Mouse (Mus musculus) limb, embryonic 13.5 days (tissue): ENCODE results near the gene S100pbp. TPM values are rescaled to one million over a fixed set of nuclear protein-coding genes. Genes with fewer than 3 reads are reported as not detected.
A peak's percentile ranks its signal among the peaks of the same experiment; 100 is the strongest.
"Not testable (repeated sequence)": the region's sequence is repeated elsewhere in the genome, so short reads cannot be mapped to it uniquely, and the experiment has no call there.

Experiments
- ATAC-seq: fragments of 200-750 bp; cut with Nextera tagmentation; 2 replicates; pipeline ENCODE4 v1.8.0; 2017; ENCODE audit warnings: low read depth, moderate number of reproducible peaks, moderate TSS enrichment; ENCODE audit not compliant: low FRiP score
- H3K27ac ChIP-seq: fragments of 300-500 bp; sonication (generic); 2 replicates; pipeline ENCODE4 v1.5.1; 2015; ENCODE audit warnings: inconsistent platforms, mild to moderate bottlenecking, moderate library complexity
- H3K27me3 ChIP-seq: fragments of 300-500 bp; sonication (generic); 2 replicates; pipeline ENCODE4 v1.6.1; 2015; ENCODE audit warnings: mild to moderate bottlenecking, inconsistent platforms
- H3K36me3 ChIP-seq: fragments of 300-500 bp; sonication (generic); 2 replicates; pipeline ENCODE4 v1.6.1; 2015; ENCODE audit warnings: inconsistent platforms, mild to moderate bottlenecking, moderate library complexity
- H3K4me1 ChIP-seq: fragments of 300-500 bp; sonication (generic); 2 replicates; pipeline ENCODE4 v1.6.1; 2015; ENCODE audit warnings: inconsistent platforms
- H3K4me2 ChIP-seq: fragments of 300-500 bp; sonication (generic); replicated peaks from 2 replicates; pipeline ENCODE4 v1.6.1; 2015; ENCODE audit warnings: inconsistent platforms, mild to moderate bottlenecking, moderate library complexity
- H3K4me3 ChIP-seq: fragments of 300-500 bp; sonication (generic); 2 replicates; pipeline ENCODE4 v1.5.1; 2015; ENCODE audit warnings: moderate library complexity, mild to moderate bottlenecking, inconsistent platforms
- H3K9ac ChIP-seq: fragments of 300-500 bp; sonication (generic); 2 replicates; pipeline ENCODE4 v1.6.1; 2015; ENCODE audit warnings: mild to moderate bottlenecking, inconsistent platforms
- H3K9me3 ChIP-seq: fragments of 300-500 bp; sonication (generic); 2 replicates; pipeline ENCODE4 v1.6.1; 2016; ENCODE audit warnings: inconsistent platforms
- WGBS: fragments of 180-500 bp; shearing (Covaris S2); methylation state at CpG from one replicate; pipeline ENCODE4 v1.1.7; 2015; 5-methylcytosine and 5-hydroxymethylcytosine counted together
- polyA plus RNA-seq: library from polyadenylated mRNA; unstranded; fragments of >200 nt; fragmentation: Nextera tagmentation; extraction: Ambion mirVana; gene quantifications from 2 replicates; pipeline ENCODE4 v1.2.1, GENCODE M21; 2015

S100pbp gene
- polyA plus RNA-seq, 1 experiment from 2014 or later = 30.1 TPM

DNA sequence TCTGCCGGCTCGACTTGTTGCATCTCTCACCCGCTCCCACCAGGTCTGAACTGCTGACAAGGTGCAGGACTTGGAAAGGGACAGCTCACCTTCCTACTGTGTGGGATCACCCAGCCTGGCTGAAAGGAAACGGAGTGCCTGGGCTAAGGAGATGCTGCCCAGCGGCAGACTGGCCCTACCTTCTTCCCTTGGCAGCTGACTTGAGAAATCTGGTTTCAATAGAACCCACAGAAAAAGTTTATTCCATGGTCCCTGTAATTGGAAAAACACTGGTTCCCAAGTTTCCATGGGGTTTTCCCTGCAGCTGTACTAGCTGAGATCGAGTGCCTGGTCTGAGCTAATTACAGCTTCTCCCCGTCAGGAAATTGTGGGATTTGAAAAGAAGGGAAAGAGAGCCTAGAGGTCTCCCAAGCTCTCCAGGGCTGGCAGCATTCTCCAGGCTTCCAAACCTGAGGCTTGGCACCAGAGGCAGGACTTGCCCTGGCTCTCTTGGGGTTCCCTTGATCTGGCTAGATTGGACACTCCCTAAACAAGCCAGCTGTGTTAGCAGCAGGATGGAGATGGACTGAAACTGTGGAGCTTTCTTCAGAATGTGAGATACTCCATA is 29.1 kb upstream of the S100pbp start:
- H3K27me3 ChIP-seq = peaks cover 17% of the 10 kb centered on the region
- peaks cover 99% of the 10 kb centered on the region for H3K36me3 ChIP-seq
- peak; percentile 16; the same call in 1 of the 2 replicates for ATAC-seq
- peak overlapping the region; percentile 81 for H3K27ac ChIP-seq
- H3K4me1 ChIP-seq = peaks cover 41% of the 10 kb centered on the region
- H3K4me3 ChIP-seq = no peak overlapping the region
- H3K9me3 ChIP-seq = no peaks in the 10 kb centered on the region
- WGBS = 48% methylated on average over 7 of the region's 7 CpGs
- peak overlapping the region; percentile 14; the same call in 1 of the 2 replicates for H3K4me2 ChIP-seq
- H3K9ac ChIP-seq = peak overlapping the region; percentile 39

DNA sequence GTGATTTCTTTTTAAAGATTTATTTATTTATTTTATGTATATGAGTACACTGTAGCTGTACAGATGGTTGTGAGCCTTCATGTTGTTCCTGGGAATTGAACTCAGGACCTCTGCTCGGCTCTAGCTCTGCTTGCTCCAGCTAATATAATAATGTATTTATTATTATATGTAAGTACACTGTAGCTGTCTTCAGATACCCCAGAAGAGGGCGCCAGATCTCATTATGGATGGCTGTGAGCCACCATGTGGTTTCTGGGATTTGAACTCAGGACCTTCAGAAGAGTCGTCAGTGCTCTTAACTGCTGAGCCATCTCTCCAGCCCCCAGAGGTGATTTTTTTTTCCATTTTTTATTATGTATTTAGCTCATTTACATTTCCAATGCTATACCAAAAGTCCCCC is 23.0 kb upstream of the S100pbp start:
- not testable (repeated sequence) for H3K4me2 ChIP-seq, H3K4me1 ChIP-seq, ATAC-seq, H3K4me3 ChIP-seq, H3K27me3 ChIP-seq, H3K9me3 ChIP-seq, H3K27ac ChIP-seq, H3K9ac ChIP-seq
- H3K36me3 ChIP-seq = peaks cover 95% of the 10 kb centered on the region
- 70% methylated on average over 3 of the region's 3 CpGs for WGBS

DNA sequence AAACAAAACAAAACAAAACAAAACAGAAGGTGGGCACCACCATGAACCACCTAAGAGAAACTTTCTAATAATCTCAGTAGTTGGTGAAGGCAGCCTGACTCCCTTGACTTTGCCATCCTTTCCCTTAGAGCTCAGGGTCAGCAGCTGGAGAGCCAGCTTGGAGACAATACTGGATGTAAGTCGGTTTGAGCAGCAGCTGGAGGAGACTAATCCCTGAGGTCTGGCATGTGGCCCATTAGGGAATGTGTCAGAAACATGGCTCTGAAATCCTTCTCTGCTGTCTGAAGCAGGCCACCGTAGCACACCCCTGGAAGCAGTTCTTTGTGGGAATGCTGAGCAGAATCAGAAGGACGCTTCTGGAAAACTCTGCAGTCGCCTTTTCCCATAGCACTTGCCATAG is 21.9 kb upstream of the S100pbp start:
- 83% methylated on average over 4 of the region's 4 CpGs for WGBS
- H3K4me2 ChIP-seq = no peak overlapping the region
- ATAC-seq = no peak
- H3K36me3 ChIP-seq = peaks cover 95% of the 10 kb centered on the region
- H3K4me1 ChIP-seq = no peaks in the 10 kb centered on the region
- no peak overlapping the region for H3K9ac ChIP-seq
- H3K27me3 ChIP-seq = no peaks in the 10 kb centered on the region
- no peak overlapping the region for H3K27ac ChIP-seq
- H3K9me3 ChIP-seq = no peaks in the 10 kb centered on the region
- no peak overlapping the region for H3K4me3 ChIP-seq

DNA sequence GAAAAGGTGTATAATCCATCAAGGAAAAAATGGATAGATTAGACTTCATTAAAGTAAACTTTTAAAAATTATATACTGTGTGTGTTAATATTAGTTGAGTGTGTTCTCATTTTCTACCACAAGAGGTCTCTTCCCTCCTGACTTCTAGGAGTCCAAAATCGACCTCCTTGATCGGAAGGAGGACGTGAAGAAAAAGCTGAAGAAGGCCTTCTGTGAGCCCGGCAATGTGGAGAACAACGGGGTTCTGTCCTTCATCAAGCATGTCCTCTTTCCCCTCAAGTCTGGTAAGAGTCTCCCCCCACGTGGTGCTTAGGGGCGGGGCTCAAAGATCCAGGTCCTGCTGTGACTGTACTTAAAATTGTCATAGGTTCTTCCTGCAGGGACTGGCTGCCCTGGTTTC is 20.0 kb upstream of the S100pbp start:
- Histone ChIP-seq H3K27me3 (no peaks in the 10 kb centered on the region), H3K9me3 (no peaks in the 10 kb centered on the region), H3K9ac (no peak overlapping the region), H3K27ac (no peak overlapping the region), H3K4me1 (no peaks in the 10 kb centered on the region), H3K4me2 (no peak overlapping the region), H3K36me3 (peaks cover 94% of the 10 kb centered on the region), H3K4me3 (no peak overlapping the region)
- no peak for ATAC-seq
- 57% methylated on average over 7 of the region's 7 CpGs for WGBS

DNA sequence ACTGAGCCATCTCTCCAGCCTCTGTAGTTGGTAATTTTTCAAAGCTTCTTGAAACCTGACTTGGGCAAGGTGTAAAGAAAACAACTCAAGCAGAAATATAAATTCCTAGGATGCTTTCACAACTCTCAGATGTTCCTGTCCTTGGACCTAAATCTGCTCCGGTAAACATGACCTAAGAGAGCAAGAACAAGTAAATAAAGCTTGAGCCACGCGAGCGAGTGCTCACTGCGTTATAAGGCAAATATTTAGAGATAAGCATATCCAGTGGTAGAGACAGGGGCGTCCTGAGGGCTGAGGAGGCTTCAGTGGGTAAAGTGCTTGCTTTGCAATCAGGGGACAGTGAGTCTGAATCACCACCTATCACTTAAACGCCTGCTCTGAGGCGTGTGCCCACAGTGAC is 17.3 kb upstream of the S100pbp start:
- Histone ChIP-seq H3K4me3 (no peak overlapping the region), H3K4me1 (no peaks in the 10 kb centered on the region), H3K9ac (no peak overlapping the region), H3K27me3 (no peaks in the 10 kb centered on the region), H3K36me3 (peaks cover 94% of the 10 kb centered on the region), H3K27ac (no peak overlapping the region), H3K9me3 (no peaks in the 10 kb centered on the region), H3K4me2 (no peak overlapping the region)
- WGBS = 94% methylated on average over 8 of the region's 8 CpGs
- ATAC-seq = no peak

DNA sequence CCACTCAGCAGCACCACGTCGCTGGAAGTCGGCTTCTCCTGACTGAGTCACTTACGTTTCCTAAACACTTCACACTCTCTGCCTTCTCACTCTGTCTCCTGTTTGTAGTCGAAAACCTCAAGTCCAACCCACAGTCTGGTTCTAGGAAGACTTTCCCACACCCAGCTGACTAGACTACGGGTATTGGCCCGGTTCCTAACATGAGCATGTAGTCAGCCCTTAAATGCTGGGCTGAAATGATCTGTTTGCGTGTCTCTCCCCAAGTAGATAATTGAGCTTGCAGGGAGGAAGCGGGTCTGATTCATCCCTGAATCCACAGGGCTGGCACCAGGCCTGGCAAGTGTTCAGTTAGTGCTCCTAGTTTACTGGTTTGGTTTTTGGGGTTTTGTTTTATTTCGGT is 15.1 kb upstream of the S100pbp start:
- no peak for ATAC-seq
- H3K27me3 ChIP-seq = no peaks in the 10 kb centered on the region
- H3K4me2 ChIP-seq = no peak overlapping the region
- 96% methylated on average over 10 of the region's 10 CpGs for WGBS
- no peaks in the 10 kb centered on the region for H3K9me3 ChIP-seq
- H3K4me3 ChIP-seq = no peak overlapping the region
- no peaks in the 10 kb centered on the region for H3K4me1 ChIP-seq
- H3K27ac ChIP-seq = no peak overlapping the region
- H3K36me3 ChIP-seq = peaks cover 94% of the 10 kb centered on the region
- no peak overlapping the region for H3K9ac ChIP-seq

DNA sequence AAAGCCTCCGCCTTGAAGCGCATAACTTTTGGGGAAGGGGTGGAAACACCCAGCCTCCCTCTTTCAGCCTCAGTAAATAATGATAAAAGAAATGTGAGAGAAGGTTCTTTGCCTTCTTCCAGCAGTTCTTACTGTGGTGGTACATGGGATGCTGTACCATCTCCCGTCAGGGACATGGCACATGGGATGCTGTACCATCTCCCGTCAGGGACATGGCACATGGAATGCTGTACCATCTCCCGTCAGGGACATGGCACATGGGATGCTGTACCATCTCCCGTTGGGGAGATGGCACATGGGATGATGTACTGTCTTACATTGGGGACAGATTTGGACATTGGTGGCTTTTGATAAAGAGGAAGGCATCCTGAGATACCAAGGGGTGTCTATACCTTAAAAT is 8.0 kb upstream of the S100pbp start:
- WGBS = 95% methylated on average over 6 of the region's 6 CpGs
- Histone ChIP-seq H3K4me1 (no peaks in the 10 kb centered on the region), H3K36me3 (peaks cover 83% of the 10 kb centered on the region), H3K9me3 (no peaks in the 10 kb centered on the region), H3K4me3 (no peak overlapping the region), H3K27ac (no peak overlapping the region), H3K27me3 (no peaks in the 10 kb centered on the region), H3K9ac (no peak overlapping the region), H3K4me2 (no peak overlapping the region)
- ATAC-seq = no peak

DNA sequence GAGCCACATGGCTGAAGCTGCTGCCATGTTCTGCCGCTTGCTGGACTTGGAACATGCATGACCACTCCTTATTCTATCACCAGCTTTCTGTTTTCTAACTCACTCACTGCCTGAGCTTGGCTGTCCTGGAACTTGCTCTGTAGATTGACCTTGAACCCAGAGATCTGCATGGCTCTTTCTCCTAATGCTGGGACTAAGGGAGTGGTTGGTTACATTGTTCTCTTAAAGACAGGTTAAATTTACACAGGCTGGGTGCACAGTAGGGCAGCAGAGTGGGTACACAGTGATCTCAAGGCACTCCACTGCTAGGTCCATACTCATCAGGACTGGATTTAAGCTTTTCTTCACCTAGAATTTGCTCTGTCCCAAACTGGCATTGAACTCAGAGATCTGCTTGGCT is 4.8 kb upstream of the S100pbp start:
- Histone ChIP-seq H3K36me3 (peaks cover 55% of the 10 kb centered on the region), H3K9me3 (no peaks in the 10 kb centered on the region), H3K27ac (no peak overlapping the region), H3K4me3 (no peak overlapping the region), H3K4me1 (peaks cover 17% of the 10 kb centered on the region), H3K9ac (no peak overlapping the region), H3K4me2 (no peak overlapping the region), H3K27me3 (no peaks in the 10 kb centered on the region)
- no peak for ATAC-seq
- WGBS = 91% methylated on average over 1 of the region's 1 CpGs

DNA sequence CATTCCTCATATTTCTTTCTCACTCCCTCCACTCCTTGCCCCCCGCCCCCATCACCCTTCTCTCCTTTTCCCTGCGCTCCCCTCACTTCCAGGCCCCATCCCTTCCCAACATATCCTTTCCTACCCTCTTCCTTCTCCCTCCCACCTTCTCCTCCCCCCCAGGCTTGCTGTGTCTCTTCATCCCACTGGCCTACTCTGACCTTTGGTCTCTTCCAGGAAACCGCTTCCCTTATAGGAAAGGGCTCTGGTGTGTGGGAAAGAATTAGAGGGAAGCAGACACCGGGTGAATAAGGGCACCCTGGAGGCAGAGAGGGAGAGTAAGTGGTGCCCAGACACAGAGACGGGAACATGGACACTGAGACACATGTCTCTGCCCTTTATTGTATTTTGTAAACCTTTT is 2.2 kb upstream of the S100pbp start:
- Histone ChIP-seq H3K4me1 (peaks cover 28% of the 10 kb centered on the region), H3K4me2 (peak overlapping the region; percentile 91; the same call in 1 of the 2 replicates), H3K9ac (0 out of 2 replicates have a peak overlapping the region, but pooled peaks have one; percentile 13), H3K27me3 (no peaks in the 10 kb centered on the region), H3K36me3 (peaks cover 33% of the 10 kb centered on the region), H3K4me3 (peak overlapping the region; percentile 89), H3K27ac (no peak overlapping the region), H3K9me3 (no peaks in the 10 kb centered on the region)
- WGBS = 73% methylated on average over 5 of the region's 5 CpGs
- ATAC-seq = no peak

DNA sequence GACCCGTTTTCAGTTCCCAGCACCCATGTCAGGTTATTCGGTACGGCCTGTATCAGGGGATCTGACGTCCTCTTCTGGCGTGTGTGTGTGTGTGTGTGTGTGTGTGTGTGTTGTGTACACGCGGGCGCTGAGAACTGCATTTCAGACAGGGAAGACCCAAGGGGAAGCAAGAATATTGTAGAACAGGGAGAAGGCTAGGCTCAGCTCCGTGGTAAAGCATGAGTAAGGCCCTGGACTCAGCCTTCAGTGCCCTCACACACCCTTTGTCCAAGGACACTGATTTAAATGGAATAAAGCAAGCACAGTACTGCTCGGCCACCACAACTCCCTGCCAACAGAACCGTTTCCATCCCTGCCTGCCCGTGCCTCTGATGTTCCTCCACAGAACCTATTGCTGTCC is 1.0 kb upstream of the S100pbp start:
- 4% methylated on average over 12 of the region's 12 CpGs for WGBS
- peak overlapping the region; percentile 84 for H3K9ac ChIP-seq
- no peak for ATAC-seq
- H3K4me2 ChIP-seq = peak overlapping the region; percentile 91
- H3K4me1 ChIP-seq = peaks cover 28% of the 10 kb centered on the region
- peak overlapping the region; percentile 89 for H3K4me3 ChIP-seq
- H3K36me3 ChIP-seq = peaks cover 22% of the 10 kb centered on the region
- H3K27me3 ChIP-seq = no peaks in the 10 kb centered on the region
- peak overlapping the region; percentile 82; the same call in 1 of the 2 replicates for H3K27ac ChIP-seq
- no peaks in the 10 kb centered on the region for H3K9me3 ChIP-seq

DNA sequence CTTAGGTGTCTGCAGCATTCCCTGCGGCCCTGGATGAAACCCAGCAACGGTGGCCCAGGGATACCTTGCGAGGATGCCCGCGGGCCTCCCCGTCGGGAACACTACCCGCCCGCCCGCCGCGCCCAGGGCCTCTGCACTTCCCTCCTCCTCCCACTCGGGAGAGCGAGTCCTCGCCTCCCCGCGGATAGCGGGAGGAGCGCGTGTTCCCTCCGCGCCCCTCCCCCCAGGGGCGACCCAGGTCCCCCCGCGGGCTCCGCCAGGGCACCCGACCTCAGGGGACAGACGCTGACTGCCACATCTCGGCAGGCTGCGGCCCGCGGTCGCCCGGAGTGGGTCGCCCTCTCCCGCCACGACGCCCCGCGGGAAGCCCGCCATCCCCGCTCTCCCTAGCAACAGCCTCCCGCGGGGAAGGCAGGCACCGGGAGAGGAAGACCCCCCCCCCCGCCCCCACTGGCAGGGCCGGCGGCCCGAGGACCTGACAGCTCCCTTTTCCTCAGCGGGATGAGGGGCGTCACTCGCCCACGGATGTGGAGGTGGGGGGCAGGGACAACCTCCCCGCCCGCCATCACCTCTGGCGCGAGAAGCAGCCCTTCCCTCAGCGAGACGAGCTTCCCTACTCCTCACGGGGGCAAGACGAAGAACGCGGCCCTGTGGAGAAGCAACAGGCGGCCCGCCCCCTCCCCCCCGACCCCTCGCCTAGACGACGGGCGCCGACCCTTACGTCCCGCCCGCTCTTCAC is 555 bp downstream of the S100pbp start:
- Histone ChIP-seq H3K36me3 (peaks cover 9% of the 10 kb centered on the region), H3K27ac (peak overlapping the region; percentile 92), H3K9ac (peak overlapping the region; percentile 91), H3K4me3 (peak overlapping the region; percentile 89), H3K9me3 (no peaks in the 10 kb centered on the region), H3K27me3 (no peaks in the 10 kb centered on the region), H3K4me1 (peaks cover 33% of the 10 kb centered on the region), H3K4me2 (peak overlapping the region; percentile 71)
- ATAC-seq = peak; percentile 74
- under 1% methylated on average over 41 of the region's 74 CpGs for WGBS

DNA sequence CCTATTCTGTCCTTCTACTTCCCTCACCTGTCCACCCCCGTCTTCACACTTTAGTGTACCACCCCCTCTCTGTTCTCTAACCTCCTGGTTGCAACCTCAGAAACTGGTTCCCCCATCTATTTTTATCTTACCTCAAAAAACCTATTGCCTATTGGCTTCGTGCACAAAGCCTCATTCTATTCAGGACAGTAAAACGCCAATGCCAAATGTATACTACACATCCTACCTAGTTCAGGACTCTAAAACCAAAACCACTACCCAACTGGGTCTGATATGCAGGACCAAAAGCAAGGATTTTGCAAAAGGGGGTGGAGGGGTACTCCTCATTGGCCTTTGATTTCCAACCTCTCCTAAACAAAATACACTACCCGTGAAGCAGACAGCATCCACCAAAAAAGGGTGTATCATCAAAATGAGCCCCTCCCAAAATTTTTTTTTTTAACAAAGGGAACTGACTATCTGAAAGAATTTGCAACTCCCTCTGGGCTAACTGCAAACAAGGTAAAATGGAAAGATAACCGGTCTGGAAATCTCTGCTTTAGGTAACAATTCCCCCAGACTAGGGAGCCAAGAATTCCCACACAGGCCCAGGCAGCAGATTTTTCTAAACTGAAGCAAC is 1.4 kb downstream of the S100pbp start:
- Histone ChIP-seq H3K4me3 (peak overlapping the region; percentile 89), H3K4me2 (peak overlapping the region; percentile 71), H3K27me3 (no peaks in the 10 kb centered on the region), H3K9ac (peak overlapping the region; percentile 91), H3K27ac (peak overlapping the region; percentile 92; the same call in 1 of the 2 replicates), H3K36me3 (peaks cover 7% of the 10 kb centered on the region), H3K4me1 (peaks cover 33% of the 10 kb centered on the region), H3K9me3 (no peaks in the 10 kb centered on the region)
- WGBS = 41% methylated on average over 5 of the region's 5 CpGs
- ATAC-seq = no peak
